Mouse (Mus musculus) right cerebral cortex, postnatal 25 days (tissue): Measurements from ENCODE around the gene Kmt2b.

Source experiments
- DNase-seq: peaks from one replicate; pipeline ENCODE4 v3.0.0; 2022

Gene Kmt2b

GRCm38 (mm10) chr7:30588676-30589434, at the start of gene Kmt2b:
TSS of gene Kmt2b (minus strand) at chr7:30588726.
- peak; percentile 98 for DNase-seq

- no peak for DNase-seq
Observed at GRCm38 (mm10) chr7:30636395-30636794, 47.9 kb upstream of the Kmt2b start.

- DNase-seq: no peak
Observed at GRCm38 (mm10) chr7:30635752-30636151, 47.2 kb upstream of the Kmt2b start, which contains the start of gene Etv2. TSS of gene Etv2 (minus strand) at chr7:30635852.

GRCm38 (mm10) chr7:30634621-30635020, 46.1 kb upstream of the Kmt2b start:
- DNase-seq: no peak

GRCm38 (mm10) chr7:30633762-30634412, 45.4 kb upstream of the Kmt2b start:
- no peak for DNase-seq

- no peak for DNase-seq
Observed at GRCm38 (mm10) chr7:30629013-30629412, 40.5 kb upstream of the Kmt2b start.

- no peak for DNase-seq
Observed at GRCm38 (mm10) chr7:30626647-30627046, 38.1 kb upstream of the Kmt2b start.

GRCm38 (mm10) chr7:30625530-30626384, 37.2 kb upstream of the Kmt2b start, which contains the start of gene Cox6b1:
TSS of gene Cox6b1 (minus strand) at chr7:30626151.
- DNase-seq: peak; percentile 86

- no peak for DNase-seq
Observed at GRCm38 (mm10) chr7:30619202-30619601, 30.7 kb upstream of the Kmt2b start.

- no peak for DNase-seq
Observed at GRCm38 (mm10) chr7:30618658-30619057, 30.1 kb upstream of the Kmt2b start.

GRCm38 (mm10) chr7:30615049-30615760, 26.7 kb upstream of the Kmt2b start:
- DNase-seq: no peak

GRCm38 (mm10) chr7:30614454-30614853, 25.9 kb upstream of the Kmt2b start:
- no peak for DNase-seq

GRCm38 (mm10) chr7:30613529-30614112, 25.1 kb upstream of the Kmt2b start:
- DNase-seq: no peak

GRCm38 (mm10) chr7:30612654-30613402, 24.3 kb upstream of the Kmt2b start, which contains the start of gene Upk1a:
TSS of gene Upk1a (minus strand) at chr7:30612847.
- DNase-seq: no peak

- no peak for DNase-seq
Observed at GRCm38 (mm10) chr7:30610043-30610442, 21.5 kb upstream of the Kmt2b start.

- DNase-seq: no peak
Observed at GRCm38 (mm10) chr7:30608476-30608875, 19.9 kb upstream of the Kmt2b start.

GRCm38 (mm10) chr7:30607706-30608309, 19.3 kb upstream of the Kmt2b start:
- no peak for DNase-seq

- DNase-seq: no peak
Observed at GRCm38 (mm10) chr7:30604944-30605343, 16.4 kb upstream of the Kmt2b start.

- no peak for DNase-seq
Observed at GRCm38 (mm10) chr7:30604424-30604823, 15.9 kb upstream of the Kmt2b start.

GRCm38 (mm10) chr7:30602583-30602982, 14.1 kb upstream of the Kmt2b start:
- DNase-seq: no peak

- DNase-seq: no peak
Observed at GRCm38 (mm10) chr7:30600651-30601050, 12.1 kb upstream of the Kmt2b start.
